Mouse (Mus musculus) CH12F3 (cell line): ENCODE measurements around the gene Stat3.

Experiments used
- in situ Hi-C: fragments of 300-500 bp; cut with MboI; formaldehyde crosslinking; loops from 2 replicates; pipeline ENCODE4 v1.14.3; 2020; ENCODE audit warnings: low sequenced_read_pairs

Stat3 gene

DNA sequence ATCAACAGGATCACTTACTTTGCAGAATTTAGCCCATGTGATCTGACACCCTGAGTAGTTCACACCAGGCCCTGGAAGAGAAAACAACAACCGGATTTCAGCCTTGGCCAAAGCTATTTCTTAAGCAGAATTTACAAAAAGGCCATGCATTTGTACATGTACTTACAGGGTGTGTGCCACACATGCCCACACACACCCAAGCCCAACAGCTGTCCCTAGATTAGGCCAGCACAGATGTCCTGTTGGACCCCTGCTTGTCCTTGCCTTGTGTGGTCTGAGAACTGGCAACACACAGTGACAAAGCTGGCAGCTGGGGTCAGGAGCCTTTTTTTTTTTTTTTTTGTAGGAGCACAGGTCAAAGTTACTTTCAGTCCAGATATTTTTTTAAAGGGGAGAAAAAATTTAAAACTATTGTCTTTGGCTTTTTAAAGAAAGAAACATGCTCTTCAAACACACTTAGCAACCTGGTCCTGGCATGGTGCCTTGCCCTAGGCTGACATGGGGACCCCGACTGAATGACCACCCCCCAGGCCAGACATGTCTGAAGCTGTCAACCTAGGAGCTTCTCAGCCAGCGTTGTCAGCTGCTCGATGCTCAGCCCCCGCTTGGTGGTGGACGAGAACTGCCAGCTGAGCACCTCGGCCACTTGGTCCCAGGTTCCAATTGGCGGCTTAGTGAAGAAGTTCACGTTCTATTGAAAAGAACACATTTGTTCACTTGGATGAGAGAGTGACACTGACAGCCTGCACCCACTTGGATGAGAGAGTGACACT is 45.0 kb downstream of the Stat3 start:
- in situ Hi-C loops: loop anchor here (5.0 to 10.0 kb wide), 2 partner anchors 63 to 170 kb away; no protein-coding TSS in a partner anchor

DNA sequence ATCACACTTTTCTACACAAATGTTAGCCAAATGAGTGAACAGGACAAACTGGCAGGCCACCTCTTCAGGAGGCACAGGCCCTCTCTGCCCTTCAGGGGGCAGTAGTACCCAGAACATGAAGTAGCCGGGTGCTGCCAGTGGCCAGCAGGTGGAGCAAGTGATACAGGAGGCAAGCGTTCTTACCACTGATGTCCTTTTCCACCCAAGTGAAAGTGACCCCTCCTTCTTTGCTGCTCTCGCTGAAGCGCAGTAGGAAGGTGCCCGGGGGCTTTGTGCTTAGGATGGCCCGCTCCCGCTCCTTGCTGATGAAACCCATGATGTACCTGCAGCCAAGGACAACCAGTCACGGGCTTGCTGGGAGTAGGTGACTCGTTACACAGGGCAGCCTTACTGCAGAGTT is 45.9 kb downstream of the Stat3 start:
- in situ Hi-C loops: loop anchor here (5.0 to 10.0 kb wide), 2 partner anchors 64 to 171 kb away; no protein-coding TSS in a partner anchor

DNA sequence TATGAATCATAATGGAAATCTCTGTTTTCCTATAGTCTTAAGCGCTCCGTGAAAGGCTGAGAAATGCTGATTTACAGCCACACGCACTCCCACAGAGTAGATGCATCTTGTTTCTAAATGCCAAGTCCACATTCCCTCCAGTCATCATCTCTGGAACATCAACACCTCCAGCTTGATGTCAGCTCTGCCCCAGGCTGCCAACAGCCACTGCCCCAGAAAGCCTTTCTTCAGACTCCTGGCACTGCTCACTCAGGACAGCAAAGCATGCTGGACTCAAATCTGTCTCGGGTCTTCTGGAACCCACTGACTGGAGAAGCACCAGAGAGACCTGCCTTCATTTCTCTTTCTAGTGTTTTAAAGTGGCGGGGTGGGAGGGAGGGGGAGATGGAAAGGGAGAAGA is 46.9 kb downstream of the Stat3 start:
- in situ Hi-C loops: loop anchor here (5.0 to 10.0 kb wide), 2 partner anchors 65 to 172 kb away; no protein-coding TSS in a partner anchor

DNA sequence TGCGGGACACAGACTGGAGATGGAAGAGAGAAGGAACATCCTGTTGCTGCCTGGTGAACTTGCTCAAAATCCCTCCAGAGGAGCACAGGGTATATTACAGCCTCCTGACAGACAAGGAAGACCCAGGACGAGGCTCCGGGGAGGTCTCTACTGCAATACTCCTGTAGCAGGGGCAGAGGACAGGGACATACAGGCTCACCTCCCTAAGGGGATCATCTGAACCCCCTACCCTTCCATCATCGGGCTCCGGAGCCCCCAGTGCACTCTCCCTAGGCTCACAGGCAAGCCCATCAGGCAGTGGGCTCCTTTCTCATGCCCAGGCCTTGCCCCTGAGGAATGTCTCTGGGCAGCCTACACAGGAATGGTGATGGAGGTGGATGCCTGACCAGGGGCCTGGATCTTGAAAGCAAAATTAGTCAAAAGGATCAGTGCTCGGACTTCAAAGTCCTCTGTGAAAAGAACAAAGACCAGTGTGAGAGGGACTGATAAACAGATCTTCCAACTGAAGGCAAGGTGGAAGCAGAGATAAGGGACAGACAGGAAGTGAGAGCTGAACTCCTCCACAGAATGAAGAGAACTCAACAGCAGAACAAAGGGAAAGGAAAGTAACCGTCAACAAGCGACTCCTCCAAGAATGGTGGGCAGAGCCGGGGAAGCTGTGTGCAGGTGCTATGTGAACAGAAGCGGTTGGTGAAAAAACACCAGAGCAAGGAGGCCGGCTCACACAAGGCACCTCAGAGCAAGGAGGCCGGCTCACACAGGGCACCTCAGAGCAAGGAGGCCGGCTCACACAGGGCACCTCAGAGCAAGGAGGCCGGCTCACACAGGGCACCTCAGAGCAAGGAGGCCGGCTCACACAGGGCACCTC is 47.9 kb downstream of the Stat3 start:
- in situ Hi-C loops: loop anchor here (5.0 to 10.0 kb wide), 2 partner anchors 66 to 173 kb away; no protein-coding TSS in a partner anchor

DNA sequence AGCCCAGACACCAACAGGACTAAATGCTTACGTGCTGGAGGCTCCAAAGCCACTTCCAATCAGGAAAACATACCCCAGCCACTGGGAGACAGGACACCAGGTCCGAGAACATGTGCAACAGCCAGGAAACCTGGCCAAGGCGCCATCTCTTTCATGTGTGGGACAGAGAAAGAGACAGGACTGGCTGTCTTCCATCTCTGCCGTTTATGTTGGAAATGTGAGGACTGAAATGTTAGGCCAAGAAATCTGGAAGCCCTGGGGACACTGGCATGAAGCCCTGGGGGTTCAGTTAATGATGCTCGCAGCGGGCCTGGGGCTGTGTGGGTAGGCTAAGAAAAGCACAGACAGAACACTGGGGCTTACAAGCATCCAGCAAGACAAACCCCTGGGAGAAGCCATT is 48.9 kb downstream of the Stat3 start:
- in situ Hi-C loops: loop anchor here (5.0 to 10.0 kb wide), 2 partner anchors 67 to 174 kb away; no protein-coding TSS in a partner anchor

DNA sequence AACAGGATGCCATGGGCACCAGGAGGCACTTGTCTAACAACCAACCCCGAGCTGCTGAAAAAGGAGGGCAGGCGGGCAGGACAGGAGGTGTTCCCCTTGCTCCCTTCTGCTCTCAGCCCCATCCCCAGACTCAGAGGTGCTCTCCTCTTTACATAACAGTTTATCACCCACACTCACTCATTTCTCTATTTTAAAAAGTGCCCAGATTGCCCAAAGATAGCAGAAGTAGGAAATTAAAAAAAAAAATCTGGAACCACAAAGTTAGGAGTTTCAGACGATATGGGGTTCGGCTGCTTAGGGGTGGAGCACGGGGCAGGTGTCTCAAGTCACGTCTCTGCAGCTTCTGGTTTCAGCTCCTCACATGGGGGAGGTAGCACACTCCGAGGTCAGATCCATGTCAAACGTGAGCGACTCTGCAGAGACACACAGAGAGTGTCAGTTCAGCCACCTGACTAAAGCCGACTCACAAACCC is 51.0 kb downstream of the Stat3 start:
- in situ Hi-C loops: no loop called here

DNA sequence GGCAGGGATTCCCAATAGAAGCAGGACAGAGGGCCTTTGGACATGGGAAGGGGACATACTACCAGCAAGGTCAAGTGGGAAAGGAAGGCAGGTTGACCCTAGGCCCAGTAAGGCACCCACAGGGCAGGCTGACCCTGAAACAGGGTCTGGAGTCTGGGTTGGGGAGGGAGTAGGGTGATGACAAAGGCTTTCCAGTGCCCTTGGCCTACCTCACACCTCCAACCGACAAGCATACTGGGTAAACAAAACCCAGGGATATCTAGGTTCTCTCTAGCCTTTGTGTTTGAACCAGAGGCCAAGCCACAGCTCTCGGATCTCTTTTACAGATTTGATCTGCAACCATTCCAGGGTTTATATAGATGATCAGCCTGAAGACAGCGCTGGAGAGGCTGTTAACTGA is 51.6 kb downstream of the Stat3 start:
- in situ Hi-C loops: no loop called here

DNA sequence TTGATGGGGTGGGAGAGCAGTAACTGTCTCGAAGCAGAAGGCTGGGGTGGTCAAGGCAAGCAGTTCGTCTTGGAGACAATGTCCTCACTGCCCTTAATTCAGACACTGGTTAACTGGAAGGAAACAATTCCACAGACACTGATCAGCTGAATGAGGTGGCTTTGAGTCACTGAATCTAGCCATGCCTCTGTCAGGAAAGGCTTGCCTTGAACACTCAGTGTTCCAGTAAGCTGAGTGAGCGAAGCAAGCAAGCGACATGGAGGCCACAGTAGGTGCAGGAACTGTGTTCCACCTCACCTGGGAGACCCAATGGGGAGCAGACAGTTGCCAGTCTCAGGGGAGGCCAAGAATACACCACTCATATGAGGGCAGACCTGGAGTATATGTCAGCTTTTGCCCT is 52.1 kb downstream of the Stat3 start:
- in situ Hi-C loops: no loop called here

DNA sequence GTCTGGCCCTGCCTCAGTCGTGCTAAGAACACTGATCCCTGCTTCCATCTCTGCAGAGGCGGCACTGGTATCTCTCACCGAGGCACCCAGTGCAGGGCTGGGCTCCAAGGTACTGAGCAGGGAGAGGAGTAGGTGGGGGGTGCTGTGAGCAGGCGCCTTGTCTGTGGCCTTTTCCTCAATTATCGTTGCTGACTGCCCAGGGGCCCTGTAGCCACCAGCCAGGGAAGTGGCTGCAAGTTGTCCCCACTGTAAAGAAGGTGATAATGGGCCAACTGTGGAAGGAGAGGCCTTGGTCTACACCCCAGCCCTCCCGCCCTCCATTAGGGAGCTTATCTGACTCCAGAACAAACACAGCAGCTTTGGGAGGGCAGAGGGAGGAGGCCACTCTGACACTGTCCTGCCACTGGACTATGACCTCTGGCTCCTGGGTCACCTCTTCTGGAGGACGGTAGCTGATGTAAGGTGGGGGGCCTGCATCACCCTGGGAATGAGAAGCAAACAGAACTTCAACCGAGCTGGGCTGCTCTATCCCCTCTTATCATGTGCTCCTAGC is 53.1 kb downstream of the Stat3 start:
- in situ Hi-C loops: no loop called here

DNA sequence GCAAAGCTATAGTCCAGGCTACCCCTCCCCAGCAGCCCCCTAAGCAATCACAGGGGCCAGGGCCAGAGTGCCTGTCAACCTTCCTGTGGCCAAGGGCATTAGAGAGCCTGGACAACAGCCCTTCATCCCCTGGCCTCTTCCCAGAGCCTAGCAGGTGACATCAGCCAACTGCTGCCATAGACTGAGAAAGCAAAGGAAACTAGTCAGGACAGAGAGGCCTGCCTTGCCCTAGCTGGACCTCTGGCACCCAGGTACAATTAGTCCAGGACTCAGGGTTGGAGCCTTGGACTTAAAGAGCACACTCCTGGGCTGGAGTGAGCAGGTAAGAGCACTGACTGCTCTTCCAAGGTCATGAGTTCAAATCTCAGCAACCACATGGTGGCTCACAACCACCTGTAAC is 53.9 kb downstream of the Stat3 start:
- in situ Hi-C loops: no loop called here

DNA sequence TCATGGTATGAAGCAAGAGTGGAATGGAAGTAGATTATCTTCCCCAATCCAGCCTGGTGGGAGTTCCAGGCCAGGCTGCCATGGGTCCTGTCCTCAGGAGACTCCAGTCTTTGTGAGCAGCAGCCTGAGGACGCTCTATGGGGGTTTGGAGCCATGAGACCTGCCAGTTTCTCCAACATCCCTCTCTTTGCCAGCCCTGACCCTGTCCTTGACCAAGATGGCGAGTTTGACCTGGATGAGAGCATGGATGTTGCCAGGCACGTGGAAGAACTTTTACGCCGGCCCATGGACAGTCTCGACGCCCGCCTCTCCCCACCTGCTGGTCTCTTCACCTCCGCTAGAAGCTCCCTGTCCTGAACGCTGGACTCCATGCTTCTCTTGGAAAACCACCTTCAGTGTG is 55.7 kb downstream of the Stat3 start:
- in situ Hi-C loops: no loop called here

DNA sequence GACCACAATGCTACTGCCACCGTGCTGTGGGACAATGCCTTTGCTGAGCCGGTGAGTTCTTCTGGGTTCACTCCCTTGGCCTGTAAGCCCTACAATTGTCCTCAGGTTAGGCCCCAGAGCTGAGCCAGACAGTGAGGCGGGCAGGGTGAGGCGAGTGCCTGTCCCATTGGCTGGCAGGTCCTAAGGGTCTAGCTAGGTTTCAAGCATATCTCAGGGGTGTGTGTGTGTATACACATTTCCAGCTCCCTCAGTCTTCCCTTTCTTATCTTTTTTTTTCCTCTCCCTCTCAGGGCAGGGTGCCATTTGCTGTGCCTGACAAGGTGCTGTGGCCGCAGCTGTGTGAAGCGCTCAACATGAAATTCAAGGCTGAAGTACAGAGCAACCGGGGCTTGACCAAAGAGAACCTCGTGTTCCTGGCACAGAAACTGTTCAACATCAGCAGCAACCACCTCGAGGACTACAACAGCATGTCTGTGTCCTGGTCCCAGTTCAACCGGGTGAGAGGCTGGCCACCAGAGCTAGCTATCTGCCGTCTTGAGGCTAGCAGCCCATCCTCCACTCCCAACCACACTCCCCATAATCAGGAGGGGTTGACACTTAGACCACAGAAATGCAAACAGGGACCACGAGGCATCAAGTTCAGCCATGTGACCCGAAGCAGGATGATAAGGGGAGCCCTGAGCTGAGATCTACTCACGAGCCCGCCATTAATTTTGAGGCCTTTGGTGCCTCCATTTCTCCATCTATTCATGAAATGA is 59.8 kb downstream of the Stat3 start:
- in situ Hi-C loops: no loop called here

DNA sequence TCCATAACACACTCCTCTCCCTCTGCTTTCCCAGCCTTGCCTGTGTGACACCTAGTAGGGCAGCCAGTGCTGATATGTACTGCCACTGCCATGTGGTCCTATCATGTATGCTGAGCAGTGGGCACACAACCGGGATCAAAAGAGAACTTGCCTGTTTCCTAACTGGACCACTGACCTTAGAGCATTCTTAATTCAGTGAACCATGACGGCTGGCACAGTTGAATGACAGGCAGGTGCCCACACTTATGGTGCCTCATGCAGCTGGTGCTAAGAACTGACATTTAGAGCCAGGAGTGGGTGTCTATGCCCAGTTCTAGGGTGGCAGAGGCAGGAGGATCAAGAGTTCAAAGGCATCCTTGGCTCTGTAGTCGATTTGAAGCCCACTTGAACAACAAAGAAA is 63.6 kb downstream of the Stat3 start:
- in situ Hi-C loops: no loop called here

DNA sequence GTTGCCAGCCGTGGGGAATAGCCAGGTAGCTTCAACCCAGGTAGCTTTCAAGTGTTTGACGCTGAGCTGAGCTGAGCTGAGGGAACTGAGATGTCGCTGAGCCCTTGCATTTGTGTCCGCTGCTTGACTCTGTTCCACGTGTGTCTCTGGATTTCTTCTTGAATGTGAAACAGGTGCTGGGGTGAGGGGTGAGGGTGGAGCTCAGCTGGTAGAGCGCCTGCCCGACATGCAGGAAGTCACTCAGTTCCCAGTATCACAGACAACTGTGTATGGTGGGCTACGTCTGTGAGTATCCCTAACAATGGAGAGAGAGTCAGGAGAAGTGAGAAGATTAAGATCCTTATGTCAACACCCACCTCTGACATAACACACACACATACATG is 68.4 kb downstream of the Stat3 start:
- in situ Hi-C loops: no loop called here

DNA sequence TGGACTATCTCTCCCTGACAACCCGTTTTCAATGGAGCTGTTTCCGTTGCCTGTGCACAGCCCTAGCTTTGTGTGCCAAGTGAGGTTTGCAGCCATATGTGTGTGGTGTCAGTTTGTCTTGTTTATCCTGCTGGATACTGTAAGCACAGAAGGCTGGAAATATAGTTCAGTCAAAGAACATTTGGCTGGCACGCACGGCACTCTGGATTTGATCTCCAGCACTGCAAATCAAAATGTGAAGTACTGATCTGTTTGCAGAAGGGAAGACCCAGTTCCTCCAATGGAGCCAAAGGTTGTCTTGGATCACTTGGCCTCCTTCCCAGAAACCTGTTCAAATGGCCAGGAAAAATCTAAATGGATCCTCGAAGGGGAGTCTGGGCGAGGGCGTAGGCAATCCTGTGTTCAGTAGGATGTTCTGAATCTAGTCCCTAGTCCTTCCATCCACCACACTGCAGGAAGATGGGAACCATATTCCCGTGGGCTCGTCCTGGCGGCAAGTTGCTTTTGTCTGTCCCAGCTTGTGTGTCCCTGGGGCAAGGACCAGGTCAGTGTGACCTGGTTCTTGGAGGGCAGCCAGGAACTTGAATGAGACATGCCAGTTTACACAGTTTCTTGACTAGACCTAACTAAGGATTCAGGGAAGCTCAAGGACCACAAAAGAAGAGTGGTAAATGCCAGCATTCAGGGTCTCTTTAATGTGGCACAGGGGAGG is 68.9 kb downstream of the Stat3 start:
- in situ Hi-C loops: no loop called here

DNA sequence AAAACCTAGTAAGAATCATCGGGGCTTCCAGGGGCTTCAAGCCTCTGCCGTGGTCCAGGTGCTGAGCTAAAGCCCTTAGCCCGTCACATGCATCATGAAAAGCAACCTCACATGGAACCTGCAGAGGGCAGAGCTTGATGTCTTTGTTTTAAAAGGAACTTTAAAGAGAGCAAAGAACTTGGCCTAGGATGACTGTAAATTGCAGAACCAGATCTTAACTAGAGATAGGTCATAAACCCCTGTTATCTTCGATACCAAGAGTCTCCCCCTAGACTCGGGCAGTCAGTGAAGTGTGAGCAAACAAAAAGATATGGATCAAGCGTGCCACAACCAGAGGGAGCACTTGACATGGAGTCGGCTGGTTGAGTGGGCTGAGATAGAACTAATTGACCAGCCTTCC is 73.7 kb downstream of the Stat3 start:
- in situ Hi-C loops: no loop called here

DNA sequence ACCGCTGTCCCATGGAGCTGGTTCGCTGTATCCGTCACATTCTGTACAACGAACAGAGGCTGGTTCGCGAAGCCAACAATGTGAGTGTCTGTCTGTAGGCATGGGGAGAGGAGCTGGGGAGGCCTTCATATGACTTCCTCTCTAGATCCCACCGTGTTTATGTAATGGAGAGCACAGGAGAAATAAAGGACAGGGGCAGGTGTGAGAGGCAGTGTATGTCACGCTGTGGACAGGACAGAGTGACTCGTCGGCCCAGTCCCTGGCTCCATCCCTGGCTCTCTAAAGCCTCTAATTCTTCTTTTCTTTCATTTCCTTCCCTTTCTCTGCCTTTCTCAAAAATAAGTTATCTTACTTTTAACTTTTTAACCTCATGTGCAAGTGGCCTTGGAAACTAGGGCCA is 76.2 kb downstream of the Stat3 start:
- in situ Hi-C loops: no loop called here

DNA sequence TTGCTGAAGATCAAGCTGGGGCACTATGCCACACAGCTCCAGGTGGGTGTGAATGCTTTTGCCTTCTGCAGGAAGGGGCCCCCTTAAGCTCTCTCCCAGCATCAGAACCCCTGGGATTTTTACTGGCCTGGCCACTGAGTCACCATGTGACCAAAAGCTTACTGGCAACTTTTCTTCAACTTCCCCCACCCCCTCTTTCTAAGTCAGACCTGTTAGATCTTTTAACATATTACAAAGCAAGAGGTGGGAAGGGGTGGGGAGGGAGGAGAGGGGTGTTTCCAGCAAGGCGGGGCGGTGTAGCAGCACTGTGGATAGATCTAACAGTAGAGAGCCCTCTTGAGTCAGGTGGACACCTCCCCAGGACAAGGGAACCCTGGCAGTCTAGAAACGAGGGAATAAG is 77.5 kb downstream of the Stat3 start:
- in situ Hi-C loops: no loop called here

DNA sequence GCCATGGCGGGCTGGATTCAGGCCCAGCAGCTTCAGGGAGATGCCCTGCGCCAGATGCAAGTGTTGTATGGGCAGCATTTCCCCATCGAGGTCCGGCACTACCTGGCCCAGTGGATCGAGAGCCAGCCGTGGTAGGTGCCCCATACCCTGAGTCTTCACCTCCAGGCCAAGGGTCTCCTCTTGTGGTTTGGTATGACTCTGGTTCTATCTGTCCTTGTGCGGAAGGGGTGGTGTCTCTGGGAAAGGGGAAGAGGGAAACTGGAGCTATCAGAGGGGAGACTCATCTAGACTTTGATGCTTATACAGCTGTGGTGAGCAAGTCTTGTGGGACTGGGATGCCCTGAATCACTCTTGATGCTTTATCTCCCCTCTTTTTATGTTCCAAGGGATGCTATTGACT is 78.0 kb downstream of the Stat3 start:
- in situ Hi-C loops: no loop called here
